Mouse (Mus musculus) gastrocnemius, postnatal 4 days (tissue): Measurements from ENCODE around the gene Dhx9. TPM values are rescaled to one million over a fixed set of nuclear protein-coding genes. Genes with fewer than 3 reads are reported as not detected.
"Not testable (repeated sequence)": the region's sequence is repeated elsewhere in the genome, so short reads cannot be mapped to it uniquely, and the experiment has no call there.

ENCODE experiments used
- DNase-seq, 2 experiments: peaks; one replicate each; pipeline ENCODE4 v3.0.0; 2021 to 2022; ENCODE audit warnings: low spot score in 2 of 2, mixed read lengths in 2 of 2
- total RNA-seq, 2 experiments: library from RNA; stranded (reverse); gene quantifications; 2 replicates each; pipeline ENCODE4 v1.2.3; 2021

Dhx9 gene
- total RNA-seq, 2 experiments from 2014 or later, result 86.7 to 95.6 TPM

DNA sequence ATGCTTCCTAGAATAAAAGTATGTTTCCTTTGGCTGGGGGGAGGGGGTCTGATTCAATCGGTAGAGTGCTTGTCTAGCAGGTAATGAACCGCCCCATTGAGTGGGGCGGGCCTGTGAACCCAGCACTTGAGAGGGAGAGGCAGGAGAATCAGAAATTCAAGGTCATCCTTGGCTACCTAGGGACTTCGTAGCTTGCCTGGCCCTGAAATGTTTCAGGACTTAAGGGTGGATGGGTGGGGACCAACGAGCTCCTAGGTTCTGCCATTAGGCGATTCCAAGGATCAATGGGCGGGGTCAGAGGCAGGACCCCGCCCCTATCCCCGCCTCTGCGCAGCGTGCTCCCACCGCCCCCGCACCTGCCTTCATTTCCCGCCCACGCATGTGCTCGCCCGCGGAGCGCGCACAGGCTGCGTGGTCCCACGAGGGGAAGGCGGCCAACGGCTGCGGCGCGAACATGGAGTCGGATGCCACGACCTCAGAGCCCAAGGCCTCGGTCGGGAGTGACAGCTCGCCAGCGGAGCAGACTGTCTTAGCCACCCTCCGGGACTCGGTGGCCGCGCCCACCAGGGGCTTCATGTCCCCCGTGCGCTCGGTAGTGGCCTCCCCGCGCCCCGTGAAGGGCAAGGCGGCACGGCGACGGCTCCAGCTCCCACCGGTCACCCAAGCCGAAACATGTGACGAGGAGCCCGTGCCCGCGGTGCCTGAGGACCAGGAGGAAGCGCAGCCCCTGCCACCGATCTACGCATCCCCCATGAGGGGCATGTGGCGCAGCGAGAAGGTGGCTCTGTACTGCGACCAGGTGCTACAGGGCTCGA, 62.5 kb downstream of the Dhx9 start, which contains the start of gene Shcbp1l:
Gene Shcbp1l, plus strand, starts transcription at position 393 of the 815 bp plus-strand sequence.
- DNase-seq, result peak; percentile 36 to 58

- no peak for DNase-seq
These were observed 63.2 kb downstream of the Dhx9 start for GRCm38 (mm10) chr1:153424271-153424670.

GRCm38 (mm10) chr1:153417805-153418204, 69.7 kb downstream of the Dhx9 start:
- DNase-seq, result not testable (repeated sequence)

GRCm38 (mm10) chr1:153416271-153416832, 71.1 kb downstream of the Dhx9 start:
- not testable (repeated sequence) for DNase-seq

GRCm38 (mm10) chr1:153415742-153416141, 71.7 kb downstream of the Dhx9 start:
- DNase-seq, result not testable (repeated sequence)

- no peak for DNase-seq
These were observed 72.5 kb downstream of the Dhx9 start for GRCm38 (mm10) chr1:153414962-153415361.

DNA sequence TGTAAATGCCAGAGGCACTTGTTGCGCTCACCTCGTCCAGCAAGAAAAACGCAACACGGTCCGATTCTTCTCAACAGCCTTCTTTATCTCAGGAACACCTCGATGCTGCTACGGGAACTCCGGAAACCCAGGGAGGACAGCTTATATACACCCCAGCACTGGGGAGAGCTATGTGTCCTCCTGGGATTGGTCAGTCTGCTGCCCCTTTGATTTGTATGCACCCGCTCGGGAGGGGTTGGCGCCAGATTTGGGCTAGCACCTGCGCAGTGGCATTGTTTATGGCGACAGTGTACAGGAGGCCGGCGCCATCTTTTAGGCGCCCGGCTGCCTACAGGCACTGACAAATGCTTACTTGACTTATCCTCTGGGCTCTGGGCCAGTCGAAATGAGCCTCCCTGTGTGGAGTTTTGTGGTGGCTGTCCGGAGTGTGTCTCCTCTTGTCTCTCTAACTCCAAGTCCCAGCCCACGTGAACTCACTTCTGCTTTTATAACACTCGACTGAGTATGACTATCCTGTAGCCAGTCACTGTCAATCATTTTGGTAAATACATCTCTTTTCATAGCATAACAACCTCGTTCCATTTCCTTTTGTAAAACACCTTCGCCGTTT, 73.2 kb downstream of the Dhx9 start:
- peak; percentile 39 to 47 for DNase-seq

GRCm38 (mm10) chr1:153413397-153414020, 74.0 kb downstream of the Dhx9 start:
- DNase-seq, result not testable (repeated sequence)

- DNase-seq, result not testable (repeated sequence)
These were observed 74.6 kb downstream of the Dhx9 start for GRCm38 (mm10) chr1:153412663-153413396.

GRCm38 (mm10) chr1:153411723-153412122, 75.7 kb downstream of the Dhx9 start:
- no peak for DNase-seq

- DNase-seq, result not testable (repeated sequence)
These were observed 76.5 kb downstream of the Dhx9 start for GRCm38 (mm10) chr1:153410915-153411314.

DNA sequence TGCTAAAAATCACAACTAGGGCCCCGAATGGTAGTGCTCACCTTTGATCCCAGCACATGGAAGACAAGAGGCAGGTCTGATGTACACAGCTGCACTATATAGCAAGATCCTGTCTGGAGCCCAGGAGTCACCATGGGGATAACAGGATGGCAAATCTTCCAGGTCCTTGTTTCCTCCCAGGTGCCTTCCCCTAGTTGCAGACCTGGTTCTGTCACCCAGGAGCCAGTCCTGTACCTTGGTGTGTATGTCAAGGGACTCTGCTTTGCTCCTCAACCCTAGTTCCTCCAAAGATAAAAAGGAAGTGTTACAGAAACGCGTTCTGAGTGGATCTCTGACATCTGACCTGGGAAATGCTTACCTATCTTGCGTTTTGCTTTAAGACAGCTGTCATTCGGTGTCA, 79.2 kb downstream of the Dhx9 start:
- DNase-seq, result peak in 1 of 2 experiments; percentile 4

GRCm38 (mm10) chr1:153407641-153408040, 79.8 kb downstream of the Dhx9 start:
- DNase-seq, result peak in 1 of 2 experiments; percentile 4

Other genes starting within 250 kb of the Dhx9 start
- 100 to 1,000 TPM; 323 to 353 TPM for gene Lamc1, start 154.9 kb downstream of the Dhx9 start, total RNA-seq
- under 1 TPM in 1 of 2 experiments, not detected in 1; 0.21 TPM for gene Shcbp1l, start 62.5 kb downstream of the Dhx9 start, total RNA-seq
- gene Npl, start 62.4 kb upstream of the Dhx9 start, total RNA-seq, result 1 to 10 TPM; 5.2 to 5.6 TPM
- gene Rgs8, start 165.4 kb upstream of the Dhx9 start, total RNA-seq, result 1 to 10 TPM; 2.1 to 2.5 TPM